Mouse (Mus musculus): ENCODE measurements at regions not wholly inside any gene's neighbourhood (a gene's known extent, or its start where the extent isn't known, plus 50 kb on each side); places are given as distances from the start of the nearest gene placed in this dataset.
A peak's percentile ranks its signal among the peaks of the same experiment; 100 is the strongest.

- DNase-seq: peak; percentile 8
These were observed 57.4 kb upstream of the Tex13c2 start for GRCm38 (mm10) chrX:42431851-42432635.

All from adrenal gland, adult 2 months (tissue).